Mouse (Mus musculus): ENCODE results near the gene Aak1. TPM values are rescaled to one million over a fixed set of nuclear protein-coding genes. Genes with fewer than 3 reads are reported as not detected.
A peak's percentile ranks its signal among the peaks of the same experiment; 100 is the strongest.

Aak1 gene
- polyA plus RNA-seq, 1 experiment = 21.5 TPM

- H3K27me3 ChIP-seq (ENCODE audit: control insufficient read depth, insufficient read depth, low read length) = no peaks in the 10 kb centered on the region
- H3K4me1 ChIP-seq (ENCODE audit: control insufficient read depth, insufficient read depth, insufficient read length) = no peaks in the 10 kb centered on the region
- no peak for DNase-seq (ENCODE audit: low read depth in 1 of 2, low spot score in 2 of 2)
- no peak overlapping the region for H3K4me3 ChIP-seq (ENCODE audit: extremely low read depth, insufficient read depth, insufficient read length)
- H3K27ac ChIP-seq (ENCODE audit: insufficient read depth, low read length) = no peak overlapping the region
- no peaks in the 10 kb centered on the region for H3K36me3 ChIP-seq (ENCODE audit: control insufficient read depth, insufficient read depth, low read length)
- TF ChIP-seq POLR2A (IDR thresholded peaks at IDR 0.05; ENCODE audit: low read depth, low read length) (no peak), CTCF (IDR thresholded peaks at IDR 0.05; ENCODE audit: extremely low read depth, insufficient read depth, insufficient read length, insufficient replicate concordance) (no peak)
- WGBS = 95% methylated on average over 3 of the region's 3 CpGs
These were observed 34.4 kb upstream of the Aak1 start for GRCm38 (mm10) chr6:86814926-86815325.

- no peak overlapping the region for H3K27ac ChIP-seq (ENCODE audit: insufficient read depth, low read length)
- no peaks in the 10 kb centered on the region for H3K27me3 ChIP-seq (ENCODE audit: control insufficient read depth, insufficient read depth, low read length)
- H3K4me3 ChIP-seq (ENCODE audit: extremely low read depth, insufficient read depth, insufficient read length) = no peak overlapping the region
- H3K4me1 ChIP-seq (ENCODE audit: control insufficient read depth, insufficient read depth, insufficient read length) = no peaks in the 10 kb centered on the region
- TF ChIP-seq POLR2A (IDR thresholded peaks at IDR 0.05; ENCODE audit: low read depth, low read length) (no peak), CTCF (IDR thresholded peaks at IDR 0.05; ENCODE audit: extremely low read depth, insufficient read depth, insufficient read length, insufficient replicate concordance) (no peak)
- DNase-seq (ENCODE audit: low read depth in 1 of 2, low spot score in 2 of 2) = no peak
- H3K36me3 ChIP-seq (ENCODE audit: control insufficient read depth, insufficient read depth, low read length) = no peaks in the 10 kb centered on the region
- 83% methylated on average over 7 of the region's 7 CpGs for WGBS
These were observed 33.9 kb upstream of the Aak1 start for GRCm38 (mm10) chr6:86815436-86815835.

GRCm38 (mm10) chr6:86816586-86816985 lies 32.7 kb upstream of the Aak1 start:
- H3K36me3 ChIP-seq (ENCODE audit: control insufficient read depth, insufficient read depth, low read length) = no peaks in the 10 kb centered on the region
- H3K4me3 ChIP-seq (ENCODE audit: extremely low read depth, insufficient read depth, insufficient read length) = no peak overlapping the region
- H3K4me1 ChIP-seq (ENCODE audit: control insufficient read depth, insufficient read depth, insufficient read length) = no peaks in the 10 kb centered on the region
- 29% methylated on average over 8 of the region's 8 CpGs for WGBS
- no peak for TF ChIP-seq CTCF (IDR thresholded peaks at IDR 0.05; ENCODE audit: extremely low read depth, insufficient read depth, insufficient read length, insufficient replicate concordance)
- TF ChIP-seq POLR2A (IDR thresholded peaks at IDR 0.05; ENCODE audit: low read depth, low read length) = no peak
- no peaks in the 10 kb centered on the region for H3K27me3 ChIP-seq (ENCODE audit: control insufficient read depth, insufficient read depth, low read length)
- DNase-seq (ENCODE audit: low read depth in 1 of 2, low spot score in 2 of 2) = peak in 1 of 2 experiments; percentile 17
- no peak overlapping the region for H3K27ac ChIP-seq (ENCODE audit: insufficient read depth, low read length)

GRCm38 (mm10) chr6:86818914-86819313 lies 30.4 kb upstream of the Aak1 start:
- Histone ChIP-seq H3K4me1 (ENCODE audit: control insufficient read depth, insufficient read depth, insufficient read length) (peaks cover 3% of the 10 kb centered on the region; the same call in 1 of the 2 replicates), H3K36me3 (ENCODE audit: control insufficient read depth, insufficient read depth, low read length) (no peaks in the 10 kb centered on the region), H3K27ac (ENCODE audit: insufficient read depth, low read length) (no peak overlapping the region), H3K4me3 (ENCODE audit: extremely low read depth, insufficient read depth, insufficient read length) (no peak overlapping the region), H3K27me3 (ENCODE audit: control insufficient read depth, insufficient read depth, low read length) (no peaks in the 10 kb centered on the region)
- TF ChIP-seq CTCF (IDR thresholded peaks at IDR 0.05; ENCODE audit: extremely low read depth, insufficient read depth, insufficient read length, insufficient replicate concordance) = no peak
- no peak for TF ChIP-seq POLR2A (IDR thresholded peaks at IDR 0.05; ENCODE audit: low read depth, low read length)
- 81% methylated on average over 4 of the region's 4 CpGs for WGBS
- no peak for DNase-seq (ENCODE audit: low read depth in 1 of 2, low spot score in 2 of 2)

DNA sequence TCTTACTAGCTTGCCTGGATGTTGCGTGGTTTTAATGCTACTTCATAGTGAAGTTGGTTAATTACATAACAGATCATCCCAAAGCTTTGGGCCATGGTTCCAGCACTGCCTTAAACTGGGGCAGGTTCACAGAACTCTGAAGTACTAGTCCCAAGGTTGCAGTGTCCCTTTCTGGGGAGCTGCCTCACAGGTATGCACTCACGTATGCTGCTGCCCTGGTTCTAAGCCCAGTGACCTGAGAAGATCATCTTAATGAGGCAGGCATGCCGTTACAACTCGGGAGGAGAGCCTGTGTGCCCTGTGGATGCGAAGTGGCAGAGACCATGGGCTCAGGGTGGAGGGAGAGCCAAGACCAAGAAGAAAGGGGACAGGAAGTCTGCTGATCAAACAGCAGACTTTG lies 29.4 kb upstream of the Aak1 start:
- H3K27me3 ChIP-seq (ENCODE audit: control insufficient read depth, insufficient read depth, low read length) = no peaks in the 10 kb centered on the region
- H3K27ac ChIP-seq (ENCODE audit: insufficient read depth, low read length) = no peak overlapping the region
- no peak for DNase-seq (ENCODE audit: low read depth in 1 of 2, low spot score in 2 of 2)
- H3K4me1 ChIP-seq (ENCODE audit: control insufficient read depth, insufficient read depth, insufficient read length) = peaks cover 3% of the 10 kb centered on the region; the same call in 1 of the 2 replicates
- TF ChIP-seq POLR2A (IDR thresholded peaks at IDR 0.05; ENCODE audit: low read depth, low read length) (no peak), CTCF (IDR thresholded peaks at IDR 0.05; ENCODE audit: extremely low read depth, insufficient read depth, insufficient read length, insufficient replicate concordance) (no peak)
- 89% methylated on average over 5 of the region's 5 CpGs for WGBS
- H3K36me3 ChIP-seq (ENCODE audit: control insufficient read depth, insufficient read depth, low read length) = no peaks in the 10 kb centered on the region
- H3K4me3 ChIP-seq (ENCODE audit: extremely low read depth, insufficient read depth, insufficient read length) = no peak overlapping the region

DNA sequence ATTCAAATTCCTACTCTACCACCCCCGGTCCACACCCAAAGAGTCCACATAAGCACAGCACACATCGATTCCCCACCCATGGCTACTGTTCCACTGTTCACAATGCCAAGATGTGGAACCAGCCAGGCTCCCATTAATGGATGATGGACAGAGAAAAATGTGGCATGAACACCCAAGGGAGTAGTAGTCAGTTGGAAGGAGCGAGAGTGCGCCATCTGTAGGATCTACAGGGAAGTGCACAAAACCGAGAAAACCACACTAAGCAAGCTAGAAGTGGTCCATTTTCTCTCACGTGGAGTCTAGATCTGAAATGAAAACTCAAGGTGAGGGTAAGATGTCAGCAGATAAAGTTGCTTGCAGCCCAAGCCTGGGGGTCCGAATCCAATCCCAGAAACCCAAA lies 28.6 kb upstream of the Aak1 start:
- Histone ChIP-seq H3K4me1 (ENCODE audit: control insufficient read depth, insufficient read depth, insufficient read length) (peaks cover 3% of the 10 kb centered on the region; the same call in 1 of the 2 replicates), H3K4me3 (ENCODE audit: extremely low read depth, insufficient read depth, insufficient read length) (no peak overlapping the region), H3K27me3 (ENCODE audit: control insufficient read depth, insufficient read depth, low read length) (no peaks in the 10 kb centered on the region), H3K36me3 (ENCODE audit: control insufficient read depth, insufficient read depth, low read length) (no peaks in the 10 kb centered on the region), H3K27ac (ENCODE audit: insufficient read depth, low read length) (no peak overlapping the region)
- 67% methylated on average over 7 of the region's 7 CpGs for WGBS
- no peak for DNase-seq (ENCODE audit: low read depth in 1 of 2, low spot score in 2 of 2)
- TF ChIP-seq CTCF (IDR thresholded peaks at IDR 0.05; ENCODE audit: extremely low read depth, insufficient read depth, insufficient read length, insufficient replicate concordance) (no peak), POLR2A (IDR thresholded peaks at IDR 0.05; ENCODE audit: low read depth, low read length) (no peak)

- DNase-seq (ENCODE audit: low read depth in 1 of 2, low spot score in 2 of 2) = peak in 1 of 2 experiments; percentile 23
- Histone ChIP-seq H3K4me1 (ENCODE audit: control insufficient read depth, insufficient read depth, insufficient read length) (peaks cover 3% of the 10 kb centered on the region; the same call in 1 of the 2 replicates), H3K36me3 (ENCODE audit: control insufficient read depth, insufficient read depth, low read length) (no peaks in the 10 kb centered on the region), H3K4me3 (ENCODE audit: extremely low read depth, insufficient read depth, insufficient read length) (0 out of 2 replicates have a peak overlapping the region, but pooled peaks have one; percentile 10), H3K27ac (ENCODE audit: insufficient read depth, low read length) (no peak overlapping the region), H3K27me3 (ENCODE audit: control insufficient read depth, insufficient read depth, low read length) (no peaks in the 10 kb centered on the region)
- TF ChIP-seq POLR2A (IDR thresholded peaks at IDR 0.05; ENCODE audit: low read depth, low read length) (no peak), CTCF (IDR thresholded peaks at IDR 0.05; ENCODE audit: extremely low read depth, insufficient read depth, insufficient read length, insufficient replicate concordance) (no peak)
- 8% methylated on average over 19 of the region's 19 CpGs for WGBS
These were observed 26.8 kb upstream of the Aak1 start for GRCm38 (mm10) chr6:86822285-86823050.
